Mouse (Mus musculus): Measurements from ENCODE around the gene Stxbp5. TPM values are rescaled to one million over a fixed set of nuclear protein-coding genes. Genes with fewer than 3 reads are reported as not detected.
"Not testable (repeated sequence)": the region's sequence is repeated elsewhere in the genome, so short reads cannot be mapped to it uniquely, and the experiment has no call there.

The Stxbp5 gene
- polyA plus RNA-seq, 1 experiment from 2014 or later = 5.6 TPM

DNA sequence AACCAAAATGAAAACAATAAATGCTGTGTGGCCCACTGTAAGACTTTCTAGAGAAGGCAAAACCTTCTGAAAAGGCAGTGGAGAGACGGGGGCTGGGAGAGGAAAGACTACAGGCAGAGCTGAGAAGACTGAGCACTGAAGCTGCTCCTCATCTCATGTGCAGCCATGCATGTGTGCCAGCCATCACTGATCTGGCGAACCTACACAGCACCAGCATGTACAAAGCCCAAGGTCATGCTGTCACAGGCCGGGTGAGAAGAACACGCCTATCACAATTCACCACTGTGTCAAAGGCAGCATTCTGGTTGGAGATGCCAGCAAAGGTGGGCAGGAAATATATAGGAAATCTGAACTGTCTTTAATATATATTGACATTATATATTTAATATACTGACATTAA, 12.2 kb downstream of the Stxbp5 start:
- ATAC-seq (ENCODE audit: low FRiP score, low read depth) = no peak
- Histone ChIP-seq H3K27ac (no peak overlapping the region), H3K4me1 (0 out of 2 replicates have a peak, but pooled peaks cover 5% of the 10 kb centered on the region), H3K4me2 (replicated peaks) (no peak overlapping the region), H3K36me3 (peaks cover 10% of the 10 kb centered on the region), H3K4me3 (no peak overlapping the region), H3K9ac (no peak overlapping the region), H3K27me3 (no peaks in the 10 kb centered on the region), H3K9me3 (no peaks in the 10 kb centered on the region)
- 90% methylated on average over 4 of the region's 4 CpGs for WGBS

GRCm38 (mm10) chr10:9881781-9882320, 19.0 kb downstream of the Stxbp5 start:
- not testable (repeated sequence) for H3K36me3 ChIP-seq; H3K27ac ChIP-seq; H3K27me3 ChIP-seq; H3K4me3 ChIP-seq; H3K9me3 ChIP-seq; H3K4me2 ChIP-seq (replicated peaks); H3K9ac ChIP-seq; ATAC-seq (ENCODE audit: low FRiP score, low read depth); H3K4me1 ChIP-seq
- WGBS = 89% methylated on average over 5 of the region's 5 CpGs

DNA sequence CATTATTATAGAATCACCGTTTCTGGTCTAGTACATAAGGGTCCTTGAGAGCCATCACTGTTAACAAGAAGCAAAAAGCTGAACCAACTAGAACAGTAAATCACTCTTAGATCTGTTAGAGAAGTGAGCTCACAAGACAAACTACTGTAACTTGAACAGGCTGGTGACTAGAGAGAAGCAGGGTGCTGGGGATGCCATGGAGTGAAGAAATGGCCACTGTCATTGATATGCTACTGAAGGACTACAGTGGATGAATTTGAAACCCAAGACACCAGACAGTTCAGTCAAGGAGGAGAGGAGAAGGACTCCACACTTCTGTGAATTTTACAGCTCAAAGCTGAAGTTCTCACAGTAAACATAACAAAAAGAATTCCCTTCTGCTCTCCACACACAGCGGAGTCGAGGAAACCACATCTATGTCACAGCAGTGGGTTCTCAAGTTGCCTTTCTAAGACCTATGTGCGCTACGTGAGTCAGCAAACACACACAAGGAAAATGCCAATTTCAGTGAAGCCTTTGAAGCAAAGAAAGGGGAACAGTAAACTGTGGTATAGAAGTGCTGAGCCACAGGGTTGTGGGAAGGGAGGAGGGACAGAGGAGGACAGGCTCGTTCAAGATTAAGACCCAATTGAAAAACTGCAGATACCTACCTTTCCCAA, 20.7 kb downstream of the Stxbp5 start:
- Histone ChIP-seq H3K27ac (no peak overlapping the region), H3K36me3 (no peaks in the 10 kb centered on the region), H3K27me3 (no peaks in the 10 kb centered on the region), H3K4me1 (no peaks in the 10 kb centered on the region), H3K9ac (no peak overlapping the region), H3K9me3 (no peaks in the 10 kb centered on the region), H3K4me3 (no peak overlapping the region), H3K4me2 (replicated peaks) (no peak overlapping the region)
- 65% methylated on average over 6 of the region's 6 CpGs for WGBS
- no peak for ATAC-seq (ENCODE audit: low FRiP score, low read depth)

- H3K4me1 ChIP-seq = no peaks in the 10 kb centered on the region
- H3K27ac ChIP-seq = no peak overlapping the region
- no peaks in the 10 kb centered on the region for H3K9me3 ChIP-seq
- H3K9ac ChIP-seq = no peak overlapping the region
- H3K4me3 ChIP-seq = no peak overlapping the region
- ATAC-seq (ENCODE audit: low FRiP score, low read depth) = no peak
- no peak overlapping the region for H3K4me2 ChIP-seq (replicated peaks)
- WGBS = 81% methylated on average over 6 of the region's 6 CpGs
- no peaks in the 10 kb centered on the region for H3K36me3 ChIP-seq
- no peaks in the 10 kb centered on the region for H3K27me3 ChIP-seq
Observed at GRCm38 (mm10) chr10:9878821-9879489, 21.9 kb downstream of the Stxbp5 start.

- H3K9ac ChIP-seq = no peak overlapping the region
- H3K27me3 ChIP-seq = no peaks in the 10 kb centered on the region
- H3K36me3 ChIP-seq = no peaks in the 10 kb centered on the region
- H3K27ac ChIP-seq = no peak overlapping the region
- WGBS = 83% methylated on average over 3 of the region's 3 CpGs
- H3K4me1 ChIP-seq = no peaks in the 10 kb centered on the region
- no peak for ATAC-seq (ENCODE audit: low FRiP score, low read depth)
- H3K4me3 ChIP-seq = no peak overlapping the region
- H3K9me3 ChIP-seq = no peaks in the 10 kb centered on the region
- no peak overlapping the region for H3K4me2 ChIP-seq (replicated peaks)
Observed at GRCm38 (mm10) chr10:9875905-9876304, 25.0 kb downstream of the Stxbp5 start.

DNA sequence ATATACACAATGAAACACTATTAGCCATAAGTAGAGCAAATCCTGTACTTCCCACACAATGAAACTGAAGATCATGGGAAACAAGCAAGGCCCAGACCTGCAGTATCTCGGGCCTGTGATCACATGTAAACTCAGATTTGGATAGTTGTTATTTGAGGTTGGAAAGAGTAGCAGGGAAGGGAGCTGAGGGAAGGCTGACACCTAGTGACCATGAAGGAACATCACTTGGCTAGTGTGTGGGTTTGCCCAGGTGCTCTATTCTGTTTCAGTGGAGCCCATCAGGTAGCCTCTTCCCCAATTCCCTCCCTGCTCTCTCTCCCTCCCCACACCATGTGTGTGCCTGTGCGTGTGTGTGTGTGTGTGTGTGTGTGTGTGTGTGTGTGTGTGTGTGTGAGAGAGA, 28.7 kb downstream of the Stxbp5 start:
- H3K9me3 ChIP-seq = no peaks in the 10 kb centered on the region
- no peak overlapping the region for H3K4me2 ChIP-seq (replicated peaks)
- no peaks in the 10 kb centered on the region for H3K36me3 ChIP-seq
- WGBS = 56% methylated on average over 1 of the region's 2 CpGs
- H3K27me3 ChIP-seq = no peaks in the 10 kb centered on the region
- no peak overlapping the region for H3K9ac ChIP-seq
- ATAC-seq (ENCODE audit: low FRiP score, low read depth) = no peak
- no peaks in the 10 kb centered on the region for H3K4me1 ChIP-seq
- H3K27ac ChIP-seq = no peak overlapping the region
- H3K4me3 ChIP-seq = no peak overlapping the region

DNA sequence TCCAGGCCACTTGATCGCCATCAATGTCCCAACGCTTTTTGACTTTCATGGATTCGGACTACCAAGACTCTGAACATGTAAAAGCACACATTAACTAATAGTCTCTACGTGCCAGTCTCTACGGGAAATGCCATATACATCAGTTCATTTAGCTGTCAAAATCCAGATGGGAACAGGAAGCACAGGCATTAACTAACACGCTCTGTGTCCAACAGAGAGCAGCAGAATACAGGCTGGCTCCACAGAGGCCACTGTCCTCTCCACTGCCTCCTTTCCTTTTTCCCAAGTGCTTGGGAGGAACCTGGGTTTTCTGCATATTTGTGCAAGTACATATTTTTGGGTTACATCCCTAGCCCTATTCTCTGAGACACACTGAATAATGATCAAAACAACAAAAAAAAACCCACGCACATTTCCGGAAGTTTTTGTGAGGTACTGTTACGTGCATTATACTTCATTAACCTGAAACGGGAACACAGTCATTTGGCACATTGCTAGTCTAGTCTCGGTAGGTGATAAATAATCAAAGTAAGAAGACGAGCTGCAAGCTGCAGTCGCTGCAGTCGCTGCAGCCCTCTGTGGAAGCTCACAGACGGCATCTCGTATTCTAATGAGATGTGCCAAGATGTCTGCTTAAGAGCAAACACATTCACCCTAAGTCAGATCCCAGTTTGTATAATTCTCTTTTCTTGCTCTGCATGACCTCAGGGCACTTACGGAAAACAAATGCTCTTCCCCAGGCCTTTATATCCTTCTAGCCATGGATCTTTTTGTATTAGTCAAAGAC, 33.9 kb downstream of the Stxbp5 start:
- no peak overlapping the region for H3K4me2 ChIP-seq (replicated peaks)
- no peak overlapping the region for H3K27ac ChIP-seq
- no peak overlapping the region for H3K4me3 ChIP-seq
- H3K36me3 ChIP-seq = no peaks in the 10 kb centered on the region
- ATAC-seq (ENCODE audit: low FRiP score, low read depth) = no peak
- no peaks in the 10 kb centered on the region for H3K4me1 ChIP-seq
- 58% methylated on average over 17 of the region's 17 CpGs for WGBS
- H3K9me3 ChIP-seq = no peaks in the 10 kb centered on the region
- H3K27me3 ChIP-seq = no peaks in the 10 kb centered on the region
- H3K9ac ChIP-seq = no peak overlapping the region

DNA sequence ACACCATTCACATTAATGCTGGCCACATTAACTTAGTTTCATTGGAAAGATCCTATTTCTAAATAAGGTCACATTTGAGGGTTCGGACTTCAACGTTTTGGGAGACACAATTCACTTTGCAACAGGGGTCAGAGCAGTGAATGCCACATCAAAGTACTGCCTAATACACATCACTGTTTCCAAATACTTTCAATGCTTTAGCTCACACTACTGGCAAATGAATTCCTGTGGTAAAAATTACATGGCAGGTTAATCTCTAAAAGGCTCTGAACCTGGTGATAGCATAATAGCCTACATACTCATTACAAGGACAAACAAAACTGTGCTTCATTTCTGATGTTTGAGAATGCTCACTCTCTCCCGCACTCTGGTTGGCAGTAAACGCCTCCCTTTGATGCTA, 40.9 kb downstream of the Stxbp5 start:
- Histone ChIP-seq H3K27me3 (no peaks in the 10 kb centered on the region), H3K36me3 (peaks cover 5% of the 10 kb centered on the region), H3K9me3 (no peaks in the 10 kb centered on the region), H3K4me2 (replicated peaks) (no peak overlapping the region), H3K4me3 (no peak overlapping the region), H3K27ac (no peak overlapping the region), H3K4me1 (peaks cover 6% of the 10 kb centered on the region), H3K9ac (no peak overlapping the region)
- 76% methylated on average over 4 of the region's 4 CpGs for WGBS
- no peak for ATAC-seq (ENCODE audit: low FRiP score, low read depth)

GRCm38 (mm10) chr10:9859476-9859875, 41.4 kb downstream of the Stxbp5 start:
- Histone ChIP-seq H3K9me3 (no peaks in the 10 kb centered on the region), H3K4me1 (peaks cover 6% of the 10 kb centered on the region), H3K9ac (no peak overlapping the region), H3K36me3 (peaks cover 10% of the 10 kb centered on the region), H3K27ac (no peak overlapping the region), H3K4me3 (no peak overlapping the region), H3K27me3 (no peaks in the 10 kb centered on the region), H3K4me2 (replicated peaks) (no peak overlapping the region)
- ATAC-seq (ENCODE audit: low FRiP score, low read depth) = no peak
- WGBS = 94% methylated on average over 3 of the region's 3 CpGs

DNA sequence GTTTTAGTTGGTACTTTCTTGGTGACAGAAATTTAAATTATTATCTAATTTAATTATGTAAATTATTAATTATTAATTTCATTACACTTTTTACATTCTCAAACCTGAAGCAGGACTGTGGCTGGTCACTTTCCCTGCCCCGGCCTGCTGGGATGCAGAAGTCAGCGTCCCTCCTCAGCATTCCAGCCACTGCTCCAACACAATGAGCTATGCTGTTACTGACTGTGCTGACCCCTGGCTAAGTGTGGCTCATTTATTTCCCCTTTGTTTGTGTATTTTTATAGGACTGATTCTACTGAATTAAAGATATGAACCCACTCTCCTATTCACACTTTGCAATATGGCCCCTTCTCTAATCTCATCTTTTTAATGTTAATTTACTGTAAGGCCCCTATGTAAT, 43.0 kb downstream of the Stxbp5 start:
- Histone ChIP-seq H3K27me3 (no peaks in the 10 kb centered on the region), H3K36me3 (peaks cover 19% of the 10 kb centered on the region), H3K4me1 (peaks cover 6% of the 10 kb centered on the region), H3K27ac (no peak overlapping the region), H3K4me3 (no peak overlapping the region), H3K9ac (no peak overlapping the region), H3K9me3 (peaks cover 12% of the 10 kb centered on the region; the same call in 1 of the 2 replicates), H3K4me2 (replicated peaks) (no peak overlapping the region)
- WGBS = 95% methylated on average over 2 of the region's 2 CpGs
- no peak for ATAC-seq (ENCODE audit: low FRiP score, low read depth)

- Histone ChIP-seq H3K4me2 (replicated peaks) (no peak overlapping the region), H3K36me3 (peaks cover 21% of the 10 kb centered on the region), H3K4me3 (no peak overlapping the region), H3K9ac (no peak overlapping the region), H3K27ac (no peak overlapping the region), H3K4me1 (peaks cover 6% of the 10 kb centered on the region), H3K27me3 (no peaks in the 10 kb centered on the region), H3K9me3 (peaks cover 14% of the 10 kb centered on the region)
- ATAC-seq (ENCODE audit: low FRiP score, low read depth) = no peak
- 76% methylated on average over 9 of the region's 9 CpGs for WGBS
Observed at GRCm38 (mm10) chr10:9856792-9857191, 44.1 kb downstream of the Stxbp5 start.

GRCm38 (mm10) chr10:9846408-9846807, 54.5 kb downstream of the Stxbp5 start:
- H3K4me2 ChIP-seq (replicated peaks) = no peak overlapping the region
- no peaks in the 10 kb centered on the region for H3K27me3 ChIP-seq
- no peak overlapping the region for H3K9ac ChIP-seq
- H3K9me3 ChIP-seq = no peaks in the 10 kb centered on the region
- no peaks in the 10 kb centered on the region for H3K4me1 ChIP-seq
- ATAC-seq (ENCODE audit: low FRiP score, low read depth) = no peak
- H3K27ac ChIP-seq = no peak overlapping the region
- WGBS = 90% methylated on average over 4 of the region's 4 CpGs
- peaks cover 8% of the 10 kb centered on the region for H3K36me3 ChIP-seq
- H3K4me3 ChIP-seq = no peak overlapping the region

Measured in limb, embryonic 13.5 days (tissue).